Mouse (Mus musculus): ENCODE measurements around the gene Romo1. TPM values are rescaled to one million over a fixed set of nuclear protein-coding genes. Genes with fewer than 3 reads are reported as not detected.
A peak's percentile ranks its signal among the peaks of the same experiment; 100 is the strongest.
"Not testable (repeated sequence)": the region's sequence is repeated elsewhere in the genome, so short reads cannot be mapped to it uniquely, and the experiment has no call there.

Gene Romo1
- 524 and 529 TPM in 2 replicates for polyA plus RNA-seq (2015; fragmentation: Nextera tagmentation; extraction: Ambion mirVana)

DNA sequence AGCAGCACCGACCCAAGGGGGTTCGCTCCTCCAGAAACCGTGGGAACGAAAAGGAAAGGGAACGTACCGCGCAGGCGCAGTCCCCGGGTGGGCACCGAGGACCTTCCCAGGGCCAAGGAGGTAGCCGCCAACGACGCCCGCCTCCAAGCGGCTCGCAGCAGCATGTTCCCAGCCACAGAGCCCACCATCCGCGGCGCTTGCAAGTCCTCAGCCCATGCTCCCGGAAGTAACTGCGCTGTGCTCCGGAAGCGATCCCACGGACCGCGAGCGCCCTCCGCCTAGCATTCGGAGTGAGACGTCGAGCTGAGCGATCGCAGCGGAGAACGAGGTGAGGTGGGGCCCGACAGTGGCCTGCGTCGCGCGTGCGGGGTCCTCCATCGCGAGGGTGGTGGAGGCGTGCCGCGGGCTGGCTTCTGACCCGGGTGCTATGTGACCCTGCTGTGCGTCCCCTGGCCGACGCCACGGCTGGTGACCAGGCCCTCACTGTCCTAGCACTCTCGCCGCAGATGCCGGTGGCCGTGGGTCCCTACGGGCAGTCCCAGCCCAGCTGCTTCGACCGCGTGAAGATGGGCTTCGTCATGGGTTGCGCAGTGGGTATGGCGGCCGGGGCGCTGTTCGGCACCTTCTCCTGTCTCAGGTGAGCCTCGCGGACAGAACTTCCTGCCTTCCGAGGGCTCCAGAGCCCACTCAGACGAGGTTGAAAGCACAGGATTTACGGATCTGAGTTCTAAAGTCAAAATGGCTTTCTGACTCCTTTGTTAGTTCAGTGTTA lies at the start of gene Romo1, which contains the start of gene Nfs1:
TSS of gene Romo1 (plus strand) at position 87 of the 772 bp plus-strand sequence.
TSS of gene Nfs1 (minus strand) at position 234 of the 772 bp plus-strand sequence.
- Histone ChIP-seq H3K4me1 (replicated peaks; ENCODE audit: insufficient read depth, low read length) (peaks cover 3% of the 10 kb centered on the region; the same call in 1 of the 2 replicates), H3K9me3 (replicated peaks; ENCODE audit: low read length) (no peaks in the 10 kb centered on the region), H3K9ac (ENCODE audit: low read depth, low read length) (peak within 1 kb of the TSS; percentile 84), H3K27ac (peak within 1 kb of the TSS; percentile 96), H3K4me2 (ENCODE audit: low read length) (peak within 1 kb of the TSS; percentile 86), H3K4me3 (replicated peaks; ENCODE audit: low read depth, low read length) (peak within 1 kb of the TSS; percentile 72), H3K27me3 (ENCODE audit: insufficient read depth, low read length) (no peaks in the 10 kb centered on the region), H3K36me3 (ENCODE audit: insufficient read depth, low read length) (peaks cover 20% of the 10 kb centered on the region)
- TF ChIP-seq CTCF (IDR thresholded peaks at IDR 0.05; ENCODE audit: low read depth), result peak; percentile 66
- ATAC-seq (replicated peaks; ENCODE audit: low FRiP score, low read depth) (peak; percentile 95), DNase-seq (ENCODE audit: low spot score) (peak; percentile 97)
- WGBS, result under 1% methylated on average over 70 of the region's 70 CpGs

- Histone ChIP-seq H3K4me2 (ENCODE audit: low read length) (peak overlapping the region; percentile 75), H3K36me3 (ENCODE audit: insufficient read depth, low read length) (no peaks in the 10 kb centered on the region), H3K4me3 (replicated peaks; ENCODE audit: low read depth, low read length) (peak overlapping the region; percentile 99), H3K27me3 (ENCODE audit: insufficient read depth, low read length) (no peaks in the 10 kb centered on the region), H3K27ac (peak overlapping the region; percentile 94), H3K9ac (ENCODE audit: low read depth, low read length) (peak overlapping the region; percentile 97), H3K9me3 (replicated peaks; ENCODE audit: low read length) (no peaks in the 10 kb centered on the region), H3K4me1 (replicated peaks; ENCODE audit: insufficient read depth, low read length) (no peaks in the 10 kb centered on the region; the same call in 1 of the 2 replicates)
- DNase-seq (ENCODE audit: low spot score) (peak; percentile 73), ATAC-seq (replicated peaks; ENCODE audit: low FRiP score, low read depth) (peak; percentile 71; the same call in 1 of the 2 replicates)
- under 1% methylated on average over 16 of the region's 16 CpGs for WGBS
- no peak for TF ChIP-seq CTCF (IDR thresholded peaks at IDR 0.05; ENCODE audit: low read depth)
Measured at GRCm38 (mm10) chr2:156110627-156111357, 33.0 kb upstream of the Romo1 start.

- Histone ChIP-seq H3K36me3 (ENCODE audit: insufficient read depth, low read length) (no peaks in the 10 kb centered on the region), H3K4me3 (replicated peaks; ENCODE audit: low read depth, low read length) (peak within 1 kb of the TSS; percentile 99), H3K4me1 (replicated peaks; ENCODE audit: insufficient read depth, low read length) (no peaks in the 10 kb centered on the region; the same call in 1 of the 2 replicates), H3K4me2 (ENCODE audit: low read length) (peak within 1 kb of the TSS; percentile 75), H3K27ac (peak within 1 kb of the TSS; percentile 94), H3K9me3 (replicated peaks; ENCODE audit: low read length) (no peaks in the 10 kb centered on the region), H3K27me3 (ENCODE audit: insufficient read depth, low read length) (no peaks in the 10 kb centered on the region), H3K9ac (ENCODE audit: low read depth, low read length) (peak within 1 kb of the TSS; percentile 97)
- under 1% methylated on average over 73 of the region's 74 CpGs for WGBS
- ATAC-seq (replicated peaks; ENCODE audit: low FRiP score, low read depth) (peak; percentile 90), DNase-seq (ENCODE audit: low spot score) (peak; percentile 94)
- TF ChIP-seq CTCF (IDR thresholded peaks at IDR 0.05; ENCODE audit: low read depth), result no peak
Measured at GRCm38 (mm10) chr2:156111358-156112079, 32.3 kb upstream of the Romo1 start, which contains the start of the genes Cpne1 and Rbm12. Gene Cpne1 (minus strand): TSS chr2:156111965. Gene Rbm12 (minus strand): TSS chr2:156111978.

DNA sequence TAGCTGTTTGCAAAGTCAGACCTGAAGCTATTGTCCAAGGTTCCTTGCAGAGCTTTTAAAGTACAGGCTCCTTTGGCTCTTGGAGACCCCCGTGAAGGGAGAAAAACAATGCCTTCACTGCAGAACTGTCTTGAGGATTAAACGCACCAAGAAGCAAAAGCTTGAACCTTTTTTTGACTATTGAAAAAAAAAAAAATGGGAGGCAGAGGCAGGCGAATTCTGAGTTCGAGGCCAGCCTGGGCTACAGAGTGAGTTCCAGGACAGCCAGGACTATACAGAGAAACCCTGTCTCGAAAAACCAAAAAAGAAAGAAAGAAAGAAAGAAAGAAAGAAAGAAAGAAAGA lies 31.8 kb upstream of the Romo1 start:
- not testable (repeated sequence) for H3K27me3 ChIP-seq (ENCODE audit: insufficient read depth, low read length); H3K4me1 ChIP-seq (replicated peaks; ENCODE audit: insufficient read depth, low read length); DNase-seq (ENCODE audit: low spot score); H3K9me3 ChIP-seq (replicated peaks; ENCODE audit: low read length); H3K36me3 ChIP-seq (ENCODE audit: insufficient read depth, low read length); ATAC-seq (replicated peaks; ENCODE audit: low FRiP score, low read depth)
- peak overlapping the region; percentile 94 for H3K27ac ChIP-seq
- 21% methylated on average over 5 of the region's 5 CpGs for WGBS
- H3K4me2 ChIP-seq (ENCODE audit: low read length), result peak overlapping the region; percentile 75
- H3K4me3 ChIP-seq (replicated peaks; ENCODE audit: low read depth, low read length), result peak overlapping the region; percentile 99
- peak overlapping the region; percentile 97 for H3K9ac ChIP-seq (ENCODE audit: low read depth, low read length)

GRCm38 (mm10) chr2:156119566-156119965 lies 24.3 kb upstream of the Romo1 start:
- no peaks in the 10 kb centered on the region for H3K27me3 ChIP-seq (ENCODE audit: insufficient read depth, low read length)
- H3K9ac ChIP-seq (ENCODE audit: low read depth, low read length), result no peak overlapping the region
- ATAC-seq (replicated peaks; ENCODE audit: low FRiP score, low read depth) (no peak), DNase-seq (ENCODE audit: low spot score) (no peak)
- no peak for TF ChIP-seq CTCF (IDR thresholded peaks at IDR 0.05; ENCODE audit: low read depth)
- no peak overlapping the region for H3K27ac ChIP-seq
- H3K36me3 ChIP-seq (ENCODE audit: insufficient read depth, low read length), result 0 out of 2 replicates have a peak, but pooled peaks cover 6% of the 10 kb centered on the region
- no peak overlapping the region for H3K4me2 ChIP-seq (ENCODE audit: low read length)
- H3K4me1 ChIP-seq (replicated peaks; ENCODE audit: insufficient read depth, low read length), result no peaks in the 10 kb centered on the region
- no peak overlapping the region for H3K4me3 ChIP-seq (replicated peaks; ENCODE audit: low read depth, low read length)
- no peaks in the 10 kb centered on the region for H3K9me3 ChIP-seq (replicated peaks; ENCODE audit: low read length)

GRCm38 (mm10) chr2:156123731-156124130 lies 20.1 kb upstream of the Romo1 start:
- H3K27me3 ChIP-seq (ENCODE audit: insufficient read depth, low read length), result no peaks in the 10 kb centered on the region
- H3K27ac ChIP-seq, result no peak overlapping the region
- no peak; the same call in 1 of the 2 replicates for ATAC-seq (replicated peaks; ENCODE audit: low FRiP score, low read depth)
- no peak overlapping the region for H3K4me2 ChIP-seq (ENCODE audit: low read length)
- no peak overlapping the region for H3K4me3 ChIP-seq (replicated peaks; ENCODE audit: low read depth, low read length)
- H3K36me3 ChIP-seq (ENCODE audit: insufficient read depth, low read length), result 0 out of 2 replicates have a peak, but pooled peaks cover 6% of the 10 kb centered on the region
- H3K9me3 ChIP-seq (replicated peaks; ENCODE audit: low read length), result no peaks in the 10 kb centered on the region
- 89% methylated on average over 5 of the region's 5 CpGs for WGBS
- H3K9ac ChIP-seq (ENCODE audit: low read depth, low read length), result no peak overlapping the region
- DNase-seq (ENCODE audit: low spot score), result no peak
- no peaks in the 10 kb centered on the region for H3K4me1 ChIP-seq (replicated peaks; ENCODE audit: insufficient read depth, low read length)
- TF ChIP-seq CTCF (IDR thresholded peaks at IDR 0.05; ENCODE audit: low read depth), result no peak
